Mouse (Mus musculus) adrenal gland, postnatal 36 days (tissue): ENCODE data around the gene Cxcl12. TPM values are rescaled to one million over a fixed set of nuclear protein-coding genes. Genes with fewer than 3 reads are reported as not detected.

Source experiments
- DNase-seq, 2 experiments: peaks; one replicate each; pipeline ENCODE4 v3.0.0; 2021; ENCODE audit warnings: mixed read lengths in 1 of 2
- total RNA-seq, 2 experiments: library from RNA; stranded (reverse); gene quantifications; 2 replicates each; pipeline ENCODE4 v1.2.3; 2021

Cxcl12 gene
- total RNA-seq, 2 experiments from 2014 or later, result 44.6 to 48.6 TPM

DNA sequence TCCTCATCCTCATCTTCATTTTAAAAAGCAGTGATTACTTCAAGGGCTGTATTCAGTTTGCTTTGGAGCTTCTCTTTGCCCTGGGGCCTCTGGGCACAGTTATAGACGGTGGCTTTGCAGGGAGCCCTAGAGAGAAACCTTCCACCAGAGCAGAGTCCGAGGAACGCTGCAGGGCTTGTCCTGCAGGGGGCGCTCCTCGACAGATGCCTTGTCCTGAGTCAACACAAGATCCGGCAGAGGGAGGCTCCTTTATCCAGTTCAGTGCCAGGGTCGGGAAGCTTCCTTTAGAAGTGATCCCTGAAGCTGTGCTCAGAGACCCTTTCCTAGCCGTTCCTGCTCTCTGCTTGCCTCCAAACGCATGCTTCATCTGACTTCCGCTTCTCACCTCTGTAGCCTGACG, 5.5 kb downstream of the Cxcl12 start:
- DNase-seq, result peak; percentile 81 to 87

DNA sequence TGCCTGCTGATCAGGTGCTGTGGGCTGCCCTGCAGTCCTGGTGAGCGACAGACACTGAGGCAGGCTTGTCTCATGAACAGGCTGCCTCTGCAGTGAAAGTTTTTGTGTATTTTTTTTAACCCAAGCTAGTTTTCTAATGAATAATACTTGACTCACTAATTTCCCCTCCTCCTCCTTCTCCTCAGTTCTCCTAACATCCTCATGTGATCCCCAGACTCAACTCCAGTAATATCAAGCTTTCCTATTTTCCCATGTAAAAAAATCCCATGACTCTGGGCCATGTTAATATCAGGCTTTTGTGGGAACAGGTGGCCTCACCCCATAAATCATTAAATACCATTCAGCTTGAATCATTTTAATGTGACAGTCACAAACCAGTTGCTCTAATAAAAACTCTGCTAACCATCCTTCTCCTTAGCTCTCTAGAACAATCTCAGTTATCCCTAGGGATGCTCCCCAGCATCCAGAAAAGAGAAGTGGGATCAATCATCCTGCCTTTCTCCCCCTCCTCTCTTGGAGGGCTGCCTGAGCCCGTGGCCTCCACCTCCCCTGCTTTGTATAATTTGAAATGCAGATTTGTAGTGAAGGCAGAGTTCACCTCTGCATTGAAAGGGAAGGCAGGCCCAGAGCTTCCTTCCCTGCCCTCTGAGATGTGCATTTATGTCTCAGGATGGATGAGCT, 6.9 kb downstream of the Cxcl12 start:
- no peak for DNase-seq

DNA sequence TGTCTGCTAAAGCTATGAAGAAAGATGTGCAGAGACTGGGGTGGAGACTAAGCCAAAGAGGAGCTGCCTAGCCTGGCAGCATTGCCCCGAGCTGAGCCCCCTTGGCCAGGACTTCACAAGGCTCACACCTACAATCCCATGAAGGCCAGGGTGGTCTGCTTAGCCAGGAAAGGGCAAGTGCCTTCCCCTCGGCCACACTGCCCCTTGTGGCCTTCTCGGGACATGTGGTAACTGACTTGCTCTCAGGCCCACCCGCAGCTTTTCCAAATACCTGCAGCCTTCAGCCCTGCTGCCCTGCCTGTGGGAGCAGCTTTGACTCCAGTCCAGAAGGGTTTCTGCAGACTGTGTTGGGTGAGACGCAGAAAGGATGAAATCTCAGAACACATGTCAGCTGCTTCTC, 8.1 kb downstream of the Cxcl12 start:
- no peak for DNase-seq

DNA sequence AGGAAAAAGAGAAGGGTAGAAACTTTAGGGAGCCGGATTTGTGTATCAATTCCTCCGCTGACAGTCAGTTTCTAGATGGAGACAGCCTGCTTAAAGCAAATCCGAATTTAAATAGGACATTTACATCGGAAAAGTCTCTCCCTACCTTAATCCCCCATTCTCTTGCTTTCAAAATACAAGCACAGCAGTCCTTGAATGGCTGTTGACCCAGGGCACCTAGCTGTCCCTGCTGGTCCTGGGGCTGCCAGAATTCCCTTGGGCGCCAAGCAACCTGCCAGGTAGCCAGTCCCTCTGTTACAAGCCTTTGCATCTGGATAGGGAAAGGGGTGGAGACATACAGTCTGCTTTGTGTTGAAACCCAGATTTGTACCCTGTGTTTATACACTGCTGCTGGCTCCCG, 12.0 kb downstream of the Cxcl12 start:
- DNase-seq, result no peak

DNA sequence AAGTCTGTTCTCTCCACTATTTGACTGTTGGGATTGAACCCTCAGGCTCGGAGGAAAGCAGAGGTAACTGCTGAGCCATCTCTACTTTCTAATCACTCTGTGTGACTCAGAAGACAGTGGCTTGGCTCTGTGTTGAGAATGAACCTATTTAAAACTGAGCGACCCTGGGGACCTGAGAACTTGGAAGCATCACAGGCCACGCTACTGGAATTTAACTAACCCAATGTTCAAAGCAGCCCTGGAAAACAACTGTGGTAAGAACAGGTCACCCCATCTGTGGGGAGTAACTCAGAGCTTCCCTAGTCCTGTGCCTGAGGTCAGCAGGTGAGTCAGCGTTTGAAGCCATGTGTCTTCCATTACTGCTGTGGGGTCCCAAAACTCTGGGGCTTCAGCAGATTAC, 17.0 kb downstream of the Cxcl12 start:
- no peak for DNase-seq

GRCm38 (mm10) chr6:117190453-117190852, 22.1 kb downstream of the Cxcl12 start:
- no peak for DNase-seq

DNA sequence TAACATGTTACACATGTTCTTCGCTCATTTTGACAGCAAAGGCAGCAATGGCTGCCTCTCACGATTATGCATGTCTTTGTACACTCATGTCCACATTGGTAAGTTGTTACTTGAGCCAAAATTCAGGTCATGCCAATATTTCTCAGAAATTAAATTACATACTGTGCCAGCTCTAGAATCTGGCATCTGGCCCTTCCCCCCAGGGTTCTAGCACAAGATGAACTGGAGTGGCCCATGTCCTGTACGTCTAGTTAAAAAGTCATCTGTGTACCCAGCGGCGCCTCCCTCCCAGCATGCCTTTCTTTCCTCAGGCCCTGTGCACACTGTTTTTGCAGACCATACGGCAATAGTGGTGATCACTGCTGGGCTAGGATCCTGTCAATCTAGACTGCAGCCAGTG, 23.4 kb downstream of the Cxcl12 start:
- DNase-seq, result no peak

DNA sequence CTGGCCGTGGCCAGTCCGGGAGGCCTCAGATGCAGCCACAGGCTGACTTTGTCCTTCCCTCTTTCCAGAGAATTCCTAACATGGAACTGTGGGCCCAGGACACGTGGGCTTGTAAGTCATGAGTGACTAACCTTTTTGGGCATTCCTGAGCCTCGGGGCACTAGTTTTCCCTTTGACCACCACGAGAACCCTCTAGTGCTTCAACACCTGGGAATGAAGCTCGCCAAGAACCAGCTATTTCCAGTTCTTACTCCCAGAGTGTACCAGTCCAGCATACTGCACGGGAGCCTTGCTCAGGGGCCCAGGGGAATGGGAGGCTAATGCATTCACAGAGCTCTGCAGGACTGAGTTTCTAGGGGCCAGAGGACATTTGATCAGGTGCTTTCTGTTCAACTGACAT, 24.3 kb downstream of the Cxcl12 start:
- DNase-seq, result no peak

DNA sequence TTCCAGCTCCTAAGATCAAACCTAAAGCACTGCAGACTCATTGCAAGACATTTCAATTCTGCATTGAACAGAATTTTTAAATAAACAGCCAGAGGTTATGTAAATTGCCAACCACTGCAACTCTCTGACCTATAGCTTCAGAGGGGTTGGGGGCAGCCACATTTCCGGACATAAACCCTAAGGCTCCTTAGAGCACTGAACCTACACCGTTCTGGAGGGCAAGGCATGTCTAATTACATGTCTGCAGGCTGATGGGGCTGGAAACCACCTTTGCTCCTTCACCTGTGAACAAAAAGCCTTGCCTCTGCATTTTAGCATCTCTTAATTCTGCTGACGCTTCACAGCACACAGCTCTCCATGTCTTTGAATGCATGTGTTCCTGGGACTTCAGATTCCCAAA, 26.9 kb downstream of the Cxcl12 start:
- DNase-seq, result no peak

DNA sequence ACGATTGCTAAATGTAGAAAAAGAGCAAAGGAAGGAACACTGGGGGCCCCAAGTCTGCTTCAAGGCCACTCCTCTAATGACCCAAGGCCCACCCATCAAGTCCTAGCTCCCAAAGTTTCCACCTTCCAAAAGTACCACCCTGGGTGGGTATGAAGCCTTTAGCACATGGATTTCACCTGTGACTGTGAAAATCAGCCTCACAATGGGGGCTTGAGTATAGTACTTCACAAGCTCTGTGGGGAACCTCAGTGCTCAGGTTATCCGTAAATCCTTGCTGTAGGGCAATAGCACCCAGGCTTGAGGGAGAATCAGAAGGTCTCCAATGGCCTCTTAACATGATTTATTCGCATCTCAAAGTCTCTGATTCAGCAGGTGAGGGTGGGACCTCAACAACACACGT, 30.5 kb downstream of the Cxcl12 start:
- no peak for DNase-seq

DNA sequence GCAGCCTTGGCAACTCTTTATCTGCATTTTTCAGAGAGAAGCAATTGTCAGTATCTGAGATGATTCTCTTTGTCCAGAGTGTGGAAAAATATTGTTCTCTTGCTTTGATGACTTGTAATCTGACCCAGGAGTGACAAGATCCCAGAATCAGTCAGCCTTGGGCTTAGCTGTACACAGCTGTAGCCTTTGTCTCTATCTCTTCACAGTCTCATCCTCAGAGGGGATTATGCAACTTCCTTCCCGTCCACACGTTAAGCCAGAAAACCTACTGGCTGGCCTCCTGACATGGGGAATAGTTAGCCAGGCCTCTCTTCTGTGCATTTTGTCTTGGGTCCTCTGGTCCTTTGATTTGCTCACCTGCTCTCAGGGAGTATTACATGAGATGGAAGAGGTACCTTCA, 31.4 kb downstream of the Cxcl12 start:
- no peak for DNase-seq

GRCm38 (mm10) chr6:117200916-117201315, 32.6 kb downstream of the Cxcl12 start:
- DNase-seq, result no peak

DNA sequence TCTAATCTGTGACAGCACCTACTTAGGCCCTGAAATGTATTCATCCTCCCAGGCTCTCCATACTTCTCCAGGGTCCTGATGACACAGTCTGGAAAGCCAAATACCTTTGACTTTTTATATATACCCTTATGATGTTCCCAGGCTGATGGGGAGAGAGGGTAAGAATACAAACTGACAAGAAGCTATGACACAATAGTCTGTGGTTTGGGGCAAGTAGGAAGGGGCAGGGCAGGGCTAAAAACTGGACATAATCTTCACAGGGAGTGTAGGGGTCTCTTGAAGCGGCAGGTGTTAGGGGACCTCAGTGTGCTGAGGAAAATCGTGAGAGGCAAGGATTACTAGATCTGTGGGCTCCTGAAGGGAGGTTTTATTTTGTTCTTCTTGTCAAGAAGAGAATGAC, 33.1 kb downstream of the Cxcl12 start:
- DNase-seq, result no peak

- DNase-seq, result no peak
Measured at GRCm38 (mm10) chr6:117201859-117202258, 33.5 kb downstream of the Cxcl12 start.

- DNase-seq, result peak; percentile 1 to 19
Measured at GRCm38 (mm10) chr6:117202856-117203400, 34.6 kb downstream of the Cxcl12 start.

GRCm38 (mm10) chr6:117204112-117204511, 35.8 kb downstream of the Cxcl12 start:
- DNase-seq, result no peak

DNA sequence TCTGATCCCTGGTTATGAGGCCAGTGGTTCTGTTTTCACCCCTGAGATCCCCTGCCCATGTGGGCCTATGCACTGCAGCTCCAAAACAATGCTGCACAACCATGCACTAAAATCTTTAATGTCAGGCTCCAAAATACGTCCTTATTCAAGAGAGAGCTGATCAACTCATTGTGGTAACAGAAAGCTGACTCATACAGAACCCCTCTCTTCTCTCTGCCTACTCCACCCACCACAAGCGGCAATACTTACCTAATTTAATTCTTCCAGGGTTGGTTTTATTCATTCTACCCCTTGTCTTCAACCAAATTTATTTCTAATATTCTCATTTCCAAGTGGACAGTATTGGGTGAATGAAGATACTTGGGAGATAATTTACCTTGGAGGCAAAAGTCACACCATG, 38.5 kb downstream of the Cxcl12 start:
- no peak for DNase-seq

- DNase-seq, result peak; percentile 3 to 52
Measured at GRCm38 (mm10) chr6:117207289-117207688, 39.0 kb downstream of the Cxcl12 start.

DNA sequence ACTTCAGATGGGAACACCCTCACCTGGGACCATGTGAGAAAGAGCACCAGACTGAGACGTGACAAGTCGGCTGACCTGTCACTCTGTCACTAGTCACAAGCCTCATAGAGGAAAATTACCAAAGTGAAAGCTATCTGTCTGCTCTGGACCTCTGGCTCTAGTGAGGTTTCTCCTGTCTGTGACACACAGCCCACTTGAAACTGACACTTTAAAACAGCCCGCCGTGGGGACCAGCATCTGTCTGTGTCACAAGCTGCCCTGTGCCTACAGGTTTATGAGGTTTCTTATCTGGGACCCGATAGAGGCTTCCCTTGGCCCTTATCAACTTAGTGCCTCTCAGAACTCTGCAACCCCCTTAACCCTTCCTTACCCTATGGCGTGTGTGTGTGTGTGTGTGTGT, 41.8 kb downstream of the Cxcl12 start:
- DNase-seq, result no peak

GRCm38 (mm10) chr6:117210536-117210935, 42.2 kb downstream of the Cxcl12 start:
- no peak for DNase-seq

- no peak for DNase-seq
Measured at GRCm38 (mm10) chr6:117214506-117214905, 46.2 kb downstream of the Cxcl12 start.

- DNase-seq, result no peak
Measured at GRCm38 (mm10) chr6:117218442-117219299, 50.3 kb downstream of the Cxcl12 start.

GRCm38 (mm10) chr6:117219300-117219680, 51.0 kb downstream of the Cxcl12 start:
- no peak for DNase-seq
